Mouse (Mus musculus) brain, embryonic 14.5 days (tissue): ENCODE measurements around the gene Lpin1. TPM values are rescaled to one million over a fixed set of nuclear protein-coding genes. Genes with fewer than 3 reads are reported as not detected.
A peak's percentile ranks its signal among the peaks of the same experiment; 100 is the strongest.

Source experiments
- DNase-seq: peaks from one replicate; pipeline ENCODE4 v3.0.0-alpha.2; 2011; ENCODE audit warnings: low read depth
- CTCF ChIP-seq: fragments of 200-500 bp; IDR thresholded peaks from 2 replicates; pipeline ENCODE4 v1.5.1; 2012; ENCODE audit warnings: inconsistent platforms, mild to moderate bottlenecking, moderate library complexity, borderline replicate concordance; ENCODE audit not compliant: insufficient read depth, insufficient read length; ENCODE audit errors: extremely low read depth
- POLR2A ChIP-seq: fragments of 200-500 bp; IDR thresholded peaks from 2 replicates; pipeline ENCODE4 v1.6.1; 2012; ENCODE audit warnings: mild to moderate bottlenecking, inconsistent platforms, borderline replicate concordance; ENCODE audit not compliant: poor library complexity, insufficient read depth, insufficient read length, severe bottlenecking; ENCODE audit errors: extremely low read depth
- polyA plus RNA-seq: library from polyadenylated mRNA; depleted of rRNA; stranded (reverse); fragments of >200 nt; gene quantifications from 2 replicates; pipeline ENCODE4 v1.2.3, GENCODE M21; 2012

Gene Lpin1
- polyA plus RNA-seq, 1 experiment: 25.6 TPM

- DNase-seq: peak; percentile 85
- no peak for TF ChIP-seq CTCF
- no peak for TF ChIP-seq POLR2A
These were observed 59.7 kb downstream of the Lpin1 start for GRCm38 (mm10) chr12:16550983-16551454.

- TF ChIP-seq POLR2A (no peak), CTCF (no peak)
- DNase-seq: peak; percentile 15
These were observed 61.9 kb downstream of the Lpin1 start for GRCm38 (mm10) chr12:16548824-16549375.

- DNase-seq: no peak
- TF ChIP-seq CTCF (no peak), POLR2A (no peak)
These were observed 69.2 kb downstream of the Lpin1 start for GRCm38 (mm10) chr12:16541606-16542005.

GRCm38 (mm10) chr12:16540712-16541111 is 70.1 kb downstream of the Lpin1 start:
- no peak for TF ChIP-seq POLR2A
- no peak for TF ChIP-seq CTCF
- no peak for DNase-seq

- TF ChIP-seq CTCF (no peak), POLR2A (no peak)
- no peak for DNase-seq
These were observed 70.7 kb downstream of the Lpin1 start for GRCm38 (mm10) chr12:16539965-16540661.

GRCm38 (mm10) chr12:16533331-16533828 is 77.4 kb downstream of the Lpin1 start:
- TF ChIP-seq CTCF (peak; percentile 86), POLR2A (no peak)
- DNase-seq: peak; percentile 96

- peak; percentile 34 for DNase-seq
- TF ChIP-seq CTCF (no peak), POLR2A (no peak)
These were observed 77.9 kb downstream of the Lpin1 start for GRCm38 (mm10) chr12:16532860-16533230.

- peak; percentile 65 for DNase-seq
These were observed 78.6 kb downstream of the Lpin1 start for GRCm38 (mm10) chr12:16531956-16532859.

GRCm38 (mm10) chr12:16528650-16529049 is 82.1 kb downstream of the Lpin1 start:
- no peak for DNase-seq
- TF ChIP-seq POLR2A (no peak), CTCF (no peak)

More at GRCm38 (mm10) chr12:16531956-16532859, 78.6 kb downstream of the Lpin1 start:
- TF ChIP-seq POLR2A (no peak), CTCF (no peak)

GRCm38 (mm10) chr12:16527941-16528340 is 82.8 kb downstream of the Lpin1 start:
- no peak for DNase-seq
- TF ChIP-seq CTCF (no peak), POLR2A (no peak)

GRCm38 (mm10) chr12:16526862-16527261 is 83.9 kb downstream of the Lpin1 start:
- no peak for TF ChIP-seq CTCF
- TF ChIP-seq POLR2A: no peak
- DNase-seq: no peak
